Mouse (Mus musculus) adrenal gland, postnatal 25 days (tissue): ENCODE results near the gene Popdc2. TPM values are rescaled to one million over a fixed set of nuclear protein-coding genes. Genes with fewer than 3 reads are reported as not detected.

Experiments
- DNase-seq: peaks from one replicate; pipeline ENCODE4 v3.0.0; 2021; ENCODE audit warnings: mixed read lengths
- total RNA-seq: library from RNA; stranded (reverse); gene quantifications from 2 replicates; pipeline ENCODE4 v1.2.3, GENCODE M21; 2021

Popdc2 gene
- total RNA-seq, 1 experiment from 2014 or later = 1.5 TPM

DNA sequence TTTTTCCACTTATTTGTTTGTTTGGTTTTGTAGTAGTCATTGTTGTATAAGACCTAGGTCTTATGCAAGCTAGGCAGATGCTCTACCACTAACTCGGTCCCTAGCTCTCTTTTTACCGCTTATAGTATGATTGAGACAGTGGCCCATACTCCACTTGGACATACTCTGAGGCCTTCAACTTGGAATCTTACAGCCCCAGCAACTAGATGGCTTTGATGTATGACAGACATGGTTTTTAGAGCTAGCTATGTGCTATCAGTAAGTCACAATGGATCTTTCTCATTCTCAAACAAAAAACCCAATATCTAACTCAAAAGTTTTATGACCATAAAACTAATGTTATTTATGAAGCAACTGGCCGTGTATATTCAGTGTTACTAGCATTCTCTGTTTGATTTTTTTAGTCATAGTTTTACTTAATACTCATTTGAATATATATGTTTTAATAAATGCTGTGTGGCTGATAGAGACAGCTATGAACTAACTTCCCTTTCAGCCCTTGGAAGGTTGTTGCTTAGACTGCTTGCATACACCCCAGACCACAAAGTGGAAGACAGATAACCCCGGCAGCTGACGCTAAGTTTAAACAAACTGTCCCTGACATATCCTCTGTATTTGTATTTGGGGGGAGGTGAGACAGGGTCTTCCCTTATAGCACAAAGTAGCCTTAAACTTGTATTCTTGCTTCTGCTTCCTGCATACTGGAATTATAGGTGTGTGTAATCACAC, 7.7 kb upstream of the Popdc2 start:
- no peak for DNase-seq

DNA sequence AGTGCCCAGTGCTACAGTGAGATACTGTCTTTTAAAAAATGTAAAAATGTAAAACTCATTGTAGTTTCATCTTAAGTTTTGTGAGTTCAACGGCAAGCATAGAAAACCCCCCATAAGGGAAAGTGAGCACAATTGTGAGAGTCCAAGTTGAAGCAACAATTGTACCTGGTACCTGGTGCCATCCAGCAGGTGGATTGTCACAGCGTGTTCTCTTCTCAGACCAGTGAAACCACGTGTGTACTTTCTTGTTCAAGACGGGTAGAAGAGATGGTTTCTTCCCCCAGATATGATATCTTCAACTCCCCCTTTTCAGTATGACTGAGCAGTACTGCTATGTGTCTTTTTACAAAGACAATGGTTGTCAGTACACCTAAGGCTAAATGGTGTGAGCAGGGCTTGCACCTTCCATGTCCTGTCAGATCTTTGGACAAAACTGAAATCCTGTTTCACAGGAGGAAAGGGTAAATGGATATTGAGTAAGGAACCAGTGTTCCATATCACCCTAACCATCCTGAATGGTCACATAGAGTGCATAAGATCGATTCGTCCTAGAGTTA, 3.7 kb upstream of the Popdc2 start:
- DNase-seq = no peak

DNA sequence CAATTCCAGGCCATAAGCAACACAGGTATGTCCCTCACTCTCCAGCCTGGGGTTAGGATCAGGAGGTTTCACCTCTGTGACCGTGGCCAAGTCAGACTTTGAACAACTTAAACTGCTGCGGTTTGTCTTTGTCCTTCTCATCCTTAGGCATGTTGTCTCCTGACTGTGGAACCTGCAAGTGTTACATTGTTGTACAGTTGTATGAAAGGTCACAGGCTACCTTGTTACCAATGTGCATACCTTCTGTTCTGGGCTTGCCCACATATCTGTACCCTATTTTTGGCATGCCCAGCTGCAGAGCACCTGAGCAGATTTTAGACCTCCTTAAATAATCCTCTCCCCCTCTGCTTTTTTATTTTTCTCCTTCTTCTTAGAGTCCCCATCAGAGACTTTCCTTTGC, 2.8 kb upstream of the Popdc2 start:
- DNase-seq = no peak

DNA sequence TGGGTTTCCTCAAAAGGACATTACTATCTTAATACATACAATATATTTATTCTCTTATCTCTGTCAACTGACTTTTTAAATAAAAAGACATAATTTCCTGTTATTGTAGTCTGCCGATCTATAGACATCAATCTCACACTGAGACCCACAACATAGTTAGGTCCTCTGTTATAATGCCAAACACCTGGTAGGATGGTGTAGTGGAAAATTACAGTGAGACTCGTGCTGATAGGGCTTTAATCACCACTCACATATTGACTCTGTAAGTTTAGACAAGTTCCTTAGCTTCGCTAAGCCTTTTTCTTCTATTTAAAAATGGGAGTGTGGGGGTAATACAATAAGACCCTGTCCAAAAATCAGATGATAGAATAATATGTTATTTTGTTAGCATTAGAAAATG, 2.2 kb upstream of the Popdc2 start:
- DNase-seq = no peak

DNA sequence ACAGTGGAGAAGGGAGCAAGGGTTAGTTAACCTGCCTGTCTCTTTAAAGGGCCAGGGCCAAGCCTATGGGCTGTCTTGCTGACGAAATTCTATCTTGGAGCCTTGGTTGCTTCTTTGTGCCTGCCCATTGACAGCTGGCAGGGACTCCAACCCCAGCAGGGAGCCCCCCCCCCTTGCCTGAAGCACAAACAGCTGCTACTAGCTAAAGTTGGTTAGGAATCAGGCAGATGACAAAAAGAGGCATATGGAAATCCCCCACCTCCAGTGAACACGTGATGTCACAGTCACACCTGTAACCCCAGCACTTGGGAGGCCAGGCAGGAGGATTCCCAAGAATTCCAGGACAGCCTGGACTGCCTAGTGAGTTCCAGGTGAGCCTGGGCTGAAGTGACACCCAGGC, 1.7 kb upstream of the Popdc2 start:
- DNase-seq = no peak

DNA sequence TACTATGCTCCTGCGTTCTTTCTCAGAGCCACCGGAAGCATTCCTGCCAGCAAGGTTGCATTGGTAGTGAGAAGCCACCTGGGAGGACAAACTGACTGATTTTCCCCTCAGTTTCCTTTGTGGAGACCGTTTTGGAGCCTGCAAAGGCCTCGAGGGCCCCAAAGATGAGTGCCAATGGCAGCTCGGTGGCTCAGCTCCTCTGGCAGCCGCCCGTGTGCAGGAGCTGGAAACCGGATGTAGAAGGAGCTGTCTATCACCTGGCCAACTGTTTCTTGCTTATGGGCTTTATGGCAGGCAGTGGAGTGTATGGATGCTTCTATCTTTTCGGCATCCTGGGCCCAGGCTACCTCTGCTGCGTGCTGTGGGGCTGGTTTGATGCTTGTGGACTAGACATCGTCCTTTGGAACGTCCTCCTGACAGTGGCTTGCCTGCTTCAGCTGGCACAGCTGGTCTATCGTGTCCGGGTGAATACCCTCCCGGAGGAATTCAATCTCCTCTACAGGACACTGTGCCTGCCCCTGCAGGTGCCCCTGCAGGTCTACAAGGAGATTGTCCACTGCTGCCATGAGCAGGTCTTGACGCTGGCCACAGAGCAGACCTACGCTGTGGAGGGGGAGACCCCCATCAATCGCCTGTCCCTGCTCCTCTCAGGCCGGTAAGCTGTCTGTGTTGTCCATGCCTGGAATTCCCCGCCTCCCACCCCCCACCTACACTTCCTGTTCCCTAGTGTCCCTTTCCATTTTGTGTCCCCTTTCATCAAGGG, 665 bp downstream of the Popdc2 start:
- DNase-seq = no peak

DNA sequence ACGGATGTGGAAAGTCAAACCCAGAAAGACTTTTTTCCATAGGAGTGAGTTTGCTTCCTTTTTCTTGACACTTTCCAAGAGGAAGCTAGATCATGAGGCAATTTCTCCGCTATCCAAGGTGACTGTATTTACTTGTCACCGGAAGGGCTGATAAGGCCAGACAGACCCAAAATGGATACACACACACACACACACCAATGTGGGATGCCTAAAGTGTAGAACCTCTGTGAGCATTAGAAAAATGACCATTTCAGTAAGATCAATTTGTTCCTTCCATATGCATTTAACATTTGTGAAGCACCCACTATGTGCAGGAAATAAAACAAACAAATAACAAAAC, 1.2 kb downstream of the Popdc2 start:
- DNase-seq = no peak

DNA sequence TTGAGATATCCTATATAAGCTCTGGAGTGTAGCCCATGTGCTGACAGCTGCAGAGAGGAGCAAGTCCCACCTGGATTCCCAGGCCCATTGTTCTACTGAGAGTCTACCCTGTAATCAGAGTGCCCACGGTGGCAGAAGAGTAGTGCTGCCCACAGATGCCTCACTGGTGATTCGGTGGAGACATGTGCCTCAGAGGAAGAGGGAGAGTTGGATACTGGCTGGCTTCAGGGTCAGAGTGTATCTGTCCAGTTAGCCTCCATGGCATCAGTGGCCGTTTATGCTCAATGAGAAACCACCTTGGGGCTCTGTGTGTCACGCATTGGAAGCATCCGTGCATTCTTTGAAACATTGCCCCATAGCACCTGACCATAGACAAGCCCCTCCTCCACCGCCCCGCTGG, 1.6 kb downstream of the Popdc2 start:
- no peak for DNase-seq

DNA sequence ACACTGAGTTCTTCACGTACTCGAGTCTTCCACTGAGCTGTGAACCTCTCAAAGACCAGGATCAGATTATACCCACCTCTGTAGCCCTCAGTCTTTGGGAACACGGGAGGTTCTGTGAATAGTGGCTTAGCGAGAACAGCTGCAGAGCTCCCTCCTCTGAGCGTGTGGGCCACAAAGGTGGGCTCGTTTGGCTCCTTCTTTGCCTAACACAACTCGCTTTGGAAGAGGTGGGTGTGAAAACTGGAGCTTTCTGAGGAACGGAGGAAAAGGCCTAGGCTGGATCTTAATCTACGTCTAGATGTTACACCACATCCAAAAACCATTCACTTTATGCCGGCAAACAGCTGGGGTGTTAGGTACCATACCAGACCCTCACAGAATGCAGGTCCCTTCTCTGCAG, 3.4 kb downstream of the Popdc2 start:
- no peak for DNase-seq

DNA sequence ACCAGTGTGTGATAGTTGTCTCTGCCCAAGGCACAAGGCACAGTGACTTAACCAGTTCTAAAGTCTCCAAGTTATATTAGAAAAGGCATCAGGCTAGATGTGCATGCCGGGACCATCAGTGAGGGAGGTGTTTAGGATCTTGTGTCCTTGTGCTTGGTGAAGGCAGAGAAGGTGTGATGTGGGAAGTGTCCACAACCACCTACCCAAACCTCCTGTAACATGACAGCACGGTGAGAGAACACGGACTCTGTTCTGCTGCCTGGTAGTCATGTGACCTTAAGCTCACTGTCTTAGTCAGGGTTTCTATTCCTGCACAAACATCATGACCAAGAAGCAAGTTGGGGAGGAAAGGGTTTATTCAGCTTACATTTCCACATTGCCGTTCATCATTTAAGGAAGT, 4.2 kb downstream of the Popdc2 start:
- DNase-seq = no peak

DNA sequence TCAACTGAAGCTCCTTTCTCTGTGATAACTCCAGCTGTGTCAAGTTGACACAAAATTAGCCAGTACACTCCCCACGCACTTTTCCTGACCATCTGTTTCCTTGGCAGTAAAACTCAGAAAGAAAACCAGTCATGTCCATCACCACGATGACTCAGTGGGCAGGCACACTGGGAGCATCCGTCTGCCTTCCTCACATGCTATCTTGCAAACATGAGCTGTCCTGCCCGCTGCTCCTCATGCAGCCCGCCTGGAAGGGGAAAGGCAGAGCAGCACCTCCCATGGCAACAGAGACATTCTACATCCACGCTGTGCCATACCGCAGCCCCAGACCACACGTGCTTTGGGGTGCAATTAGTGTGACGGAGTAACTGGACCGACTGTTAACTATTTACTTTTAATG, 6.3 kb downstream of the Popdc2 start:
- DNase-seq = peak; percentile 33

DNA sequence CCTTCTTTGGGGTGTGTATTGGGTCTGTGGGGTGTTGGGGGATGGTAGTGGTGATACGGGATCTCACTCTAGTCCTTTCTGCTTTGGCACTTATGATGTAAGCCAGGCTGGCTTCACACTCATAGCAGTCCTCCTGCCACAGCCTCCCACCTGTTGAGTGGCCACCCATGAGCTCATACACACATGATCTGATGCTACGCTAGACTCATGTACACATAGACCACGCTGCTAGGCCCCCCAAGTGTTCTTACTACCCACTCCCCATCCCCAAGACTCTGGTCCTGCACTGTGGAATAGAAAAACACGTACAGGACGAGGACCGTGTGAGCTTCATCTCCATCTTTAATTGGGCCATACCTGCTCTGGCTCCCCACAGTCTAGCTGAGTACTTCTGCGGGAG, 7.0 kb downstream of the Popdc2 start:
- DNase-seq = no peak

DNA sequence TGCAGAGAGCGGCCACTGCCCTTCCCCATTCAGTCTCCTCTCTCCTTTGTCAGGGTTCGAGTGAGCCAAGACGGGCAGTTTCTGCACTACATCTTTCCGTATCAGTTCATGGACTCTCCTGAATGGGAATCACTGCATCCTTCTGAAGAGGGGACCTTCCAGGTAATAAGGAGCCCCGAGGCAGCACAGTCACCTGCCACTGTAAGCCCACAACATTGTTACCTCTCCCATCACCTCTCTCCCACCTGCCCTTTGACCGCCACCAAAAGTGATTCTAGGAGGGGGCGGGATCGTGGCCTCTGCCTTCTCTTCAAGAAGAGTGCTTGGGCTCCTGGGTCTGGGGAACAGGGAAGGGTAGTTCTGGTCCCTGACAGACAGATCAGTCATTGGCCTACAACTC, 7.4 kb downstream of the Popdc2 start:
- DNase-seq = no peak

DNA sequence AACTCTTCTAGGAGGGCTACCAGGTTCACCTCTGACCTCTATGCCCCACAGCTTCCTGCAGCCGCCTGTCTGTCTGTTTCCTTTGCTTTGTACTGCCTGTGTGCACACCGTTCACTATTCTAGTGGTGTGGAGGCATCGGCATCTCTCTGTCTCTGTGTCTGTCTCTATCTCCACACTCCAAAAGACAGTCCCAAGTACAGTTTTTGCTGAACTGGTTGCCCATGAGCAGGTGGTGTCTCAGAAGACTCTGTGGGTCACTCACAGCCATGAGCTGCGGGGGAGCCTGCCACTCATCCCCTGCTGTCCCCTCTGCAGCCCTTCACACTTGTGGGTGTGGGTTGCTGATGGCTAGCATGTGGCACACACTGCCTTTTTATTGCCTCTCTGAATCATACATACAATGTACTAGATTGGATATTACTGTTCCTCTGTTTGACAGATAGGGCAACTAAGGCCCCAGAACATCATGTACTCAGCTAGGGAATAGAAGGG, 8.0 kb downstream of the Popdc2 start:
- no peak for DNase-seq

DNA sequence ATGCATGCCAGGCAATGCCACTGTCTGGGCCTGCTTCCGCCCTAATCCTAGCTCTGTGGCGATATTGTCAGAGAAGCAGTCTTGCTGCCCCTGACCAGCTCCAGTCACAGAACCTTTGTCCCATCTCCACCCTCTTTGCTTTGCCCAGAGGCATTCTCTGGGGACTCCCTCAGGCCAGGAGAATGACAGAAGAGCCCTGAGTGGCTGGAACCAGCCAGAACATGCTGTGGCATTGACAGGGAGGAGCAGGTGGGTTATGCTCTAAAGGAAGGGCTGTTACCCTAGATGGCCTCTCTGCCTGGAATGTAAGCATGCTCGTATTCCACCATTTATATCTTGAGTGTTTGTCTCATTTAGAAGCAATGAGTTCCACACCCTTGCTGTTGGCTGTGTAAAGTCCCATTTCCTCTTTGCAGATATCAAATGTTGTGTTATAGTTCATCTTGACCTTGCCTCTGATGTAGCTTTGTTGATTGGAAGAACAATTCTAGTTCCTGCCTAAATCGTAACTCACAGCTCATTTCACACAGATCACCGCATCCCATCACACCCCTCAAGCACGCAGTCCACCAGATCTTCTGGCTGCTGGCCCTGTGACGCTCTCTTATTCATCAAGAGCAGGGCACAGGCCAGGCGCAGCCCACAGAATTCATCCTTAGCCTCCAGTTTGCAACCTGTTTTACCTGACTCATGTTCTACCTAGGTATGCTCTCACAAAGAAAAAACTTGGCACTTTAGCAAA, 8.8 kb downstream of the Popdc2 start:
- DNase-seq = peak; percentile 30

DNA sequence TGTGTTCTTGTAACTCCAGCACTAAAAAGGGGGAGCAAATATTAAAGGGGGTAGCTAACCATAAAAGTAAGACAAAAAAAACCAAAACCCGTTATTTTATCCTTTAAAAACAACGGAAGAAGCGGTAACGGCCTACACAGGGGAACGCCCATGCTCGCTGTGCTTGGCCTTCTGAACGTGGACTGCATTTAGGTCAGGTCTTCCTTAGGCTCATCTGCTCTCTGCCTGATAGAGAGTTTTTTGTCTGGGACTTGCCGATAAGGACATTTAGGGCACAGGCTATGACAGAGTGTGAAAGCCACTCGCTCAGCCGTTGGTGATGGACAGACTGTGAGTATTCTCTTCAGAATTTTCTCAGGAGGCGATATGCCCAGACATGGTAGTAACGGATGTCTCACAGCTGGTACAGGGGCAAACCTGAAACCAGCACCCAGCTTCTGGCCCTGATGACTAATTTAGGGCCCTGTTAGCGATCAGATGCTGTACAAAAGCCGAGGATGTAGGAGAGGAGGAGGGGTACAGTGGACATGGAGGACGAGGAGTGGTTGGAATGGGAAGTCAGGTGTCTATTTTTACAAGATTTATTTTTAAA, 9.8 kb downstream of the Popdc2 start:
- no peak for DNase-seq

DNA sequence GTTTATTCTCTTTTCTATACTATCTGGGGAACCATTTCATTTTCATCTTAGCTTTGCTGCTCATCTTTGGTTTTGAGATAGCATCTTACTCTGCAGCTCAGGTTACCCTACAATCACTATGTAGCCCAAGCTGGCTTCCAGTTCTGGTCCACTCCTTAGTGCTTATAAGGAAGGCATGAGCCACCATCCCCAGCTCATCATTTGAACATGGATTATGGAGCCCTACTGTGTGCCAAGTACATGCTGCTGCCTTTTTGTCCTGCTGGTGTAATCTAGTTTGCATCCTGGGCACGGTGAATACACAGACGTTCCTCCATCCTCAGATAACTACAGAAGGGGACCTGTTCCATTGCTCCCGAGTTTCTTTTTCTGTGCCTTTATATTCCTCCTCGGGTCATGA, 10.9 kb downstream of the Popdc2 start:
- DNase-seq = no peak

DNA sequence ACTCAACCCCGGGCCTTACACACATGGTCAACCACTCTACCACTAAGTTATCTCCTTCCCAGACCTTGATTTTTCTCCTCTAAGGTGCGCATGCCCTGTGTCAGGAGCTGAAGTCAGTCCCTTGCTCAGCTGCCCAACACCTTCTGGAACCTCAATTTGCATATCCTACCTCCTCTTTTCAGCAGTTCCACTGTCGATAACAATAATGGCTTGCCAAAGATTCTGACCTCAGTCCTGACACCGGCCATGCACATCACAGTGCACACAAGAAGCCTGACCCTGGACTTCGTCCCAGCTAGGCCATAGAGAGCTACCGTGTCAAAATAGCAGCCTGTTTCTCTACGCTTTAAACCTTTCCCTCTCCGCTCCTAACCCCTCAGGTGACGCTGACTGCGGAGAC, 11.4 kb downstream of the Popdc2 start:
- no peak for DNase-seq

DNA sequence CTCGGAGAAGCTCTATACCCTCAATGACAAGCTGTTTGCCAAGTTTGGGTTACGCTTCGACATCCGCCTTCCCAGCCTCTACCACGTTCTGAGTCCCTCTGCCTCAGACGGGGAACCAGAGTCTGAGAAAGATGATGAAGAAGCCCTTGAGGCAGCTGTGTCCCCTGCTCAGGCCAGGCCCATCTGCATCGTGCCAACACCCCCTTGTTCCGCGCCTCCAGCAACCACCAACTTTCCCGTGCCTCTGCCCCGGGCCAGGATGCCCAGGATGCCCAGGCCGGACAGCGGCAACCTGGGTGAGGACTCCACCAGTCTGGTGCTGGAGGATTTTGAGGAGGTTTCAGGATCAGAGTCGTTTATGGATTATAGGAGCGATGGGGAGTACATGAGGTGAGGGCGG, 11.9 kb downstream of the Popdc2 start:
- no peak for DNase-seq

DNA sequence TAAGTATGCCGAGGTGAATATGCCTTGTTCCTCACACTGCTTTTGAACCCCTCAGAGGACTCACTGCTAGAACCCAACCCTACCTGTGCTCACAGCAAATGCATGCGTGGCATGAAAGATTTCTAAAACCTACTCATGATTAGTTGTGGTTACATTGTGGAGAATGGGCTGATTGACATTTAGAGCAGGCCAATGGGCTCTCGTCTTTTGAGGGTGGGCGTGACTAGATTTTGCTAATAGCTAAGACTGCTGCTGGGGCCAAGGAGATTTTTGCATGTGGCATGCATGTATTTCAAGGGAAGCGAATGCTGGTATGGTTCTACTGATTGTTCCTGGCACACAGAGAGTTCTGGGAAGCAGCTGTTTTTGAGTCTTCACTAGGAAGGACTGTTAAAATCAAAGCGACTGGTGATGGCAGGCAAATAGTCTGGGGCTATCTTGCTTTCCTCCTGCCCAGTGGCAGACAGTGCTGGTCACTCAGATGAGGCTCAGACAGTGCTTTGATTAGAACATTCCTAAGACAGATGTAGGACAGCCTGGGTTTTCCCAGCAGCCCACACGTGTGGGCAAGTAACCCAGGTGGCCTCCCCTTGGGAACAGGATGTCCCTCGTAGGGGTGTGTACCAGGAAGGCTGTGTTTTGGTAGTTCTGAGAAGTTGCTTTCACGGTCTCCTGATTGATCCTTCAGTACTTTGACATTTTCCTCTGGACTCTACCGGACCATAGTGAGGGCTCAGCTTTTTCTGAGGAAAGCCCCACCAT, 12.6 kb downstream of the Popdc2 start:
- DNase-seq = no peak

DNA sequence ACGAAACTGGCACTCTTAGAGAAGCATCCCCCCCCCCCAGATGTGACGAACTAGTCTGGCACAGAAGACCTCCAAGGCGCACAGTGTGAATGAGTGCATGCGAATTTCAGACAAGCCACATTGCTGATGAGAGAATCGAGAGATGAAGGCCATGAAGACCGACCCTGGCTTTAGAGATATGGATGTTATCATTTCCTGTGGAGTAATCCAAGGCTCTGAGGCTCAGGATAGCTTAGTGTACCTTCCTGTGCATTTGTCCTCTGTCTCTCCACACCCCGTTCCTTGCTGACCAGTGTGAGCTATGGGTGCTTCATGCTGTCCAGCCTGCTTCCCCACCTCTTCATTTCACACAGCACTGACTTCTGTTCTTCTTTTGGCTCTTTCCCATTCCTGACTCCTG, 13.2 kb downstream of the Popdc2 start:
- DNase-seq = no peak
